Mouse (Mus musculus) right cerebral cortex, postnatal 4 days (tissue): ENCODE measurements around the gene Ror2.
A peak's percentile ranks its signal among the peaks of the same experiment; 100 is the strongest.

Source experiments
- DNase-seq: peaks from one replicate; pipeline ENCODE4 v3.0.0-alpha.2; 2022

Ror2 gene

DNA sequence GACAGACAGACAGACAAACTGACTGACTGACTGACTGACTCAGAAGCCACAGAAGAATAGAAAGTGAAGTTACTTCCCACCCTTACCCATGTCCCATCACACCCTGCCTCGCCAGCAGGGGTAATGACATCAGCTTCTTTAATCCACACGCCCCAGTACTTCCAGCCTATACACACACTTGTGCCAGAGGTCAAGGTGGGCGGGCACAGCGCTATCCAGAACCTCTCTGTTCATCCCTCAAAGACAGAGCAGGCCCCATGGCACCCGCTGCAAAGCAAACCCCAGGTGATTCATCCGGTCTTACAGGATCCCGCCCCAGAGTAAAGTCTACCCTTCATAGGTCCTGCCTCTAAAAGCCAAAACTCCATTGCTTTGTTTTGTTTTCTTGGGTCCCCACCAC lies 53.5 kb downstream of the Ror2 start:
- DNase-seq, result no peak

- DNase-seq, result peak; percentile 39
These were observed 55.3 kb downstream of the Ror2 start for GRCm38 (mm10) chr13:53230446-53231161.

GRCm38 (mm10) chr13:53227019-53227418 lies 58.9 kb downstream of the Ror2 start:
- DNase-seq, result no peak

- no peak for DNase-seq
These were observed 59.5 kb downstream of the Ror2 start for GRCm38 (mm10) chr13:53226461-53226860.

DNA sequence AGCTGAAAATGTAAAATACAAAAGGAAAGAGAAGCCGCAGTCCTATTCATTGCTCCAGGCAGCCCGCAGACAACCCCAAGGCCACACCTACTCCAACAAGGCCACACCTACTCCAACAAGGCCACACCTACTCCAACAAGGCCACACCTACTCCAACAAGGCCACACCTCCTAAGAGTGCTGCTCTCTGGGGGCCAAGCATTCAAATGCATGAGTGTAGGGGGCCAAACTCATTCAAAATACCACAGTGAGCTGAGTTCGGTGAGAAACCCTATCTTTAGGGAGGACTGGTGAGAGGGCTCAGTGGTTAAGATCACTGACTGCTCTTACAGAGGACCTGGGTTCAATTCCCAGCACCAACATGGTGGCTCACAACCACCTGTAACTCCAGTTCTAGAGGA lies 60.0 kb downstream of the Ror2 start:
- DNase-seq, result no peak

DNA sequence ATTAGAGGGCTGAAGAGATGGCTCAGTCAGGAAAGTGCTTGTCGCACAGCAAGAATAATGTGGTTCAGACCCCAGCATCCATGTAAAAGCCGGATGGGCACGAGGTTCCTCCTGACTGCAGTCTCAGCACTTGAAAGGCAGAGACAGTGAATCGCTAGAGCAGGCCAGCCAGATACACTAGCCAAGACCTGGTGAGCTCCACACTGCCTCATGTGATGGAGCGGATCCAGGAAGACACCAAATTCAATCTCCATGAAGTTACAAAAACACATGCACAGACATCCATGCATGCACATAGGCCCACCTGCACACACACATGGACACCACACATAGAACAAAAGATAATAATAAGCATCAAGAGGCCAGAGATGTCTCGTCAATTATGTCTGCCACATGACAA lies 64.7 kb downstream of the Ror2 start:
- no peak for DNase-seq

DNA sequence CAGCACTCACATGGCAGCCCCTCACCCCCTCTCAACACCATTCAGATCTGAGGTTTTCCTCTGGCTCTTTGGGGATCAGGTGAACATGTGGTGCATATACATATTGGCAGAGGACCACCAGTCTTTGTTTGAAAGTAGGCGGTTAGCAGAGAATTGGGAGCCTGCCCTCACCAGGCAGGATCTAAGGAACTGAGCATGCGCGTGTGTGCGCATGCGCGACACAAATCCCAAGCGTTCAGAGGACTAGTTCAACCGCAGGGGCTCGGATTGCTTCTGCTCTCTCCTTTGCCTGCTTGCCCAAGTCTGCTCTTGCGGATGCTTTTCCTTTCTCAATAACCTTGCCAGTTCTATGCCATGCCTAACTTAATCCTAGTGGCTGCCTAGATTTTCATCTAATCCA lies 66.0 kb downstream of the Ror2 start:
- DNase-seq, result no peak

DNA sequence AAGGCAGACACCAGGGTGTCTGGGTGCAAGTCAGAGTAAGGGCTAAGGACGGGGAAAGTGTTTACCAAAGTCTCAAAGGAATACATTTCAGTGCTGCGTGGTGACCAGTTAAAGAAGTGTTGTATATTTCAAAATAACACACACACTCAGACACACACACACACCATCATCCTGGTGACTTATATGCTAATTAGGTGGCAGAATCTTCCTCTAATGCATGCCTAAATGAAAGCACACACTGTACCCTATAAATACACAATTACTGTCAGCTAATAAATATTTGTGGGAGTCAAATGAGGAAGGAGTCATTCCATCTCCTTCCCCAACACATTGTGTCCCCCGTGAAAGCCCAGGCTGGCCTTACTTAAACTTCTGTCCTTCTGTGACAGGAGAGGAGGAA lies 66.5 kb downstream of the Ror2 start:
- DNase-seq, result no peak

GRCm38 (mm10) chr13:53217396-53217975 lies 68.4 kb downstream of the Ror2 start:
- DNase-seq, result no peak

- DNase-seq, result no peak
These were observed 73.8 kb downstream of the Ror2 start for GRCm38 (mm10) chr13:53211971-53212733.

- no peak for DNase-seq
These were observed 77.4 kb downstream of the Ror2 start for GRCm38 (mm10) chr13:53208556-53208955.

GRCm38 (mm10) chr13:53205128-53205911 lies 80.6 kb downstream of the Ror2 start:
- DNase-seq, result no peak

GRCm38 (mm10) chr13:53202439-53202830 lies 83.5 kb downstream of the Ror2 start:
- DNase-seq, result no peak

DNA sequence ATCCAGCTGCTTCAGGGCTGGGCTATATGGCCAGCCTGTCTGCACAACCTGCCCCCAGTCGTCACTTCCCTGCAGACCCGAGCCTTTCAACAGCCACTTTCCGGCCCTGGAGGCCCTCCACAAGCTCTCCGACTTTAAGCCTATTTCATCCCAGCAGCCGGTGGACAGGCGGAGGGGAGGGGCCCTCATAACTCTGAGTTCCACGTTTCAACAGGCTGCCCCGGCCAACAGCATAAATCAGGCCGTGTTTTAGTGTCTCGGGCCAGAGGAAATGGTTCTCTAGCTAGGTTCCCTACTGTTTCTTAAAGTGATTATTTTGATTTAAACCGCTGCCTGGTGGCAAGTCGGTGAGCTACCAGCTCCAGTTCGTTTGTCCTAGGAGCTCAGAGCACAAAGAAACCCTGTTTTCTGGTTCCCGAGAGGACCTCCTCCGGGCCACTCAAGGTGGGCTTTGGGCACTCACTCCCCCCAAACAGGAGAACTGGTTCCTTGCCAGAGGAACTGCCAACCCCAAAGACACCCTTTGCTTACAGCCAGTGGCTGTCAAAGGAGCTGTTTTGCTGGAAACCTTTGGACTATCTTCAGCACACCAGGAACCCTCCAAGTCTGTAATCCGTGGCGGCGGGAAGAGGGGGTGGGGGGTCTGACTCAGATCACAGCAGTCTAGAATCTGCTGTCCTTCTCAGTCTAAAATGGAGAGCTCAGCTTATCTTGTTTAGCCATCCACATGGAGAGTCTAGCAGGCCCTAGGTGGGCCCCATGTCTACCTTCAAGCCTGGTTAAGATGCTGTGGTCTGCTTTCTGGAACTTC lies 84.1 kb downstream of the Ror2 start:
- DNase-seq, result no peak

DNA sequence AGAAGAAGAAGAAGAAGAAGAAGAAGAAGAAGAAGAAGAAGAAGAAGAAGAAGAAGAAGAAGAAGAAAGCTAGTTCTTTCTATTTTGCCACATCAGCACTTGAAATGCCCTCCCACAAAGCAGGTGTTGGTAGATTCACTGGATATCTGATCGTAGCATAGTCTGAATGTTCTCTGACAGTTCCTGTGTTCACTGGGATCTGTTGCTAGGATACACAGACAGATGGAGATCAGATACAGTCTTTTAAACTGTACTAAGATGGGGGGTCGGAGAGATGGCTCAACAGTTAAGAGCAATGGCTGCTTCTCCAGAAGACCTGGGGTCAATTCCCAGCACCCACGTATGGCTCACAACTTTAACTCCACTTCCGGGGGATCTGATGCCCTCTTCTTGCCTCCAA lies 85.8 kb downstream of the Ror2 start:
- DNase-seq, result no peak

- no peak for DNase-seq
These were observed 86.7 kb downstream of the Ror2 start for GRCm38 (mm10) chr13:53199262-53199661.

- DNase-seq, result no peak
These were observed 89.2 kb downstream of the Ror2 start for GRCm38 (mm10) chr13:53196690-53197089.

- no peak for DNase-seq
These were observed 89.8 kb downstream of the Ror2 start for GRCm38 (mm10) chr13:53195951-53196677.

- DNase-seq, result no peak
These were observed 91.6 kb downstream of the Ror2 start for GRCm38 (mm10) chr13:53194306-53194705.

DNA sequence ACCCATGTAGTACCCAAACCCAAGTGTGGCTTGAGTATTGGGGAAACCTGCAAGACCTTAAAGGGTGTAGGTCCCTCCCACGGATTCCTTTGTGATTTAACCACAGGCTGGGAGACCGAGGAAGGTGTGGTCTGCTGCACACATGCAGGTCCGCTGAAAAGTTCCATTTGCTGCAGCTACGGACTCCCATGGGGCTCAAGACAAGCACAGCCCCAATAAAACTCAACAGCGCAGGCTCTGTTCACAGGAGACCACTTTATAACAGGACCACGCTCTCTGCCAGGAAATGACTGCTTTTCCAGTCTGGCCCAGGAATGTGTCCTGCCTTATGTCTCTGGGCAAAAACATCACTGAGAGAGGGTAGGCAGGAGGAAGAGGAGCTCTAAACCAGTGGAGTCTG lies 92.2 kb downstream of the Ror2 start:
- DNase-seq, result no peak

GRCm38 (mm10) chr13:53192286-53192685 lies 93.6 kb downstream of the Ror2 start:
- no peak for DNase-seq

DNA sequence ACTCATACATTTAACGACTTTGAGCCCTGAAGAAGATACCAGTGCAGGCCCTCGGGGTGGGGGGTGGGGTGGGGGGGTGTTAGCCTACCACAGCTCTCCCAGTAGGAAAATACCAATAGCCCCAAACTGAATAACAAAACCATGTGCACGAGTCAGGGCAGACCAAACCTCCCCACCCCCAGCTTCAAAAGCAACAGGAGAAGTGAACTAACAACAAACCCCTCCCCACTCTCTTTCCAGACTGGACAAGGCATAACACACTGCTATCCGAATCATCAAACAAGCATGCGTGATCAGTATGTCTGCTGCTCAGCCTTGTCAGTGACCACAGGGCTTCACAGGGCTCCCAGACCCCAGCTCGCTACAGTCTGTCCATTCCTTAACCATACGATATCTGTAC lies 94.3 kb downstream of the Ror2 start:
- DNase-seq, result no peak
